Mouse (Mus musculus) lung, postnatal 10 days (tissue): ENCODE data around the gene Mapk1ip1l.
"Not testable (repeated sequence)": the region's sequence is repeated elsewhere in the genome, so short reads cannot be mapped to it uniquely, and the experiment has no call there.

Experiments
- DNase-seq: peaks from one replicate; pipeline ENCODE4 v3.0.0; 2021

The Mapk1ip1l gene

GRCm38 (mm10) chr14:47305933-47306332 lies 7.9 kb downstream of the Mapk1ip1l start:
- no peak for DNase-seq

- DNase-seq, result no peak
These were observed 9.6 kb downstream of the Mapk1ip1l start for GRCm38 (mm10) chr14:47307669-47308068.

- DNase-seq, result no peak
These were observed 11.0 kb downstream of the Mapk1ip1l start for GRCm38 (mm10) chr14:47309061-47309460.

- DNase-seq, result no peak
These were observed 12.5 kb downstream of the Mapk1ip1l start for GRCm38 (mm10) chr14:47310342-47311181.

GRCm38 (mm10) chr14:47319362-47319761 lies 21.3 kb downstream of the Mapk1ip1l start:
- DNase-seq, result no peak

GRCm38 (mm10) chr14:47321581-47321980 lies 23.5 kb downstream of the Mapk1ip1l start:
- DNase-seq, result not testable (repeated sequence)

- no peak for DNase-seq
These were observed 28.1 kb downstream of the Mapk1ip1l start for GRCm38 (mm10) chr14:47325965-47326761.

- no peak for DNase-seq
These were observed 29.3 kb downstream of the Mapk1ip1l start for GRCm38 (mm10) chr14:47327347-47327746.

GRCm38 (mm10) chr14:47331920-47332319 lies 33.9 kb downstream of the Mapk1ip1l start:
- no peak for DNase-seq

GRCm38 (mm10) chr14:47334819-47335218 lies 36.8 kb downstream of the Mapk1ip1l start:
- DNase-seq, result peak; percentile 79

- DNase-seq, result no peak
These were observed 37.2 kb downstream of the Mapk1ip1l start for GRCm38 (mm10) chr14:47335300-47335699.

- DNase-seq, result no peak
These were observed 42.3 kb downstream of the Mapk1ip1l start for GRCm38 (mm10) chr14:47340231-47340925.

- no peak for DNase-seq
These were observed 43.8 kb downstream of the Mapk1ip1l start for GRCm38 (mm10) chr14:47341811-47342291.

GRCm38 (mm10) chr14:47346715-47347114 lies 48.6 kb downstream of the Mapk1ip1l start:
- DNase-seq, result no peak

- no peak for DNase-seq
These were observed 52.9 kb downstream of the Mapk1ip1l start for GRCm38 (mm10) chr14:47350974-47351373.

GRCm38 (mm10) chr14:47352272-47352671 lies 54.2 kb downstream of the Mapk1ip1l start:
- DNase-seq, result no peak

- DNase-seq, result no peak
These were observed 55.2 kb downstream of the Mapk1ip1l start for GRCm38 (mm10) chr14:47353240-47353639.

- peak; percentile 48 for DNase-seq
These were observed 56.1 kb downstream of the Mapk1ip1l start for GRCm38 (mm10) chr14:47354111-47354577.

GRCm38 (mm10) chr14:47354948-47355347 lies 56.9 kb downstream of the Mapk1ip1l start:
- DNase-seq, result no peak

GRCm38 (mm10) chr14:47356622-47357021 lies 58.6 kb downstream of the Mapk1ip1l start:
- no peak for DNase-seq

- DNase-seq, result no peak
These were observed 61.5 kb downstream of the Mapk1ip1l start for GRCm38 (mm10) chr14:47359610-47360009.

- no peak for DNase-seq
These were observed 63.4 kb downstream of the Mapk1ip1l start for GRCm38 (mm10) chr14:47361418-47361817.

- no peak for DNase-seq
These were observed 63.8 kb downstream of the Mapk1ip1l start for GRCm38 (mm10) chr14:47361899-47362298.
